Mouse (Mus musculus) lung, adult 10 weeks (tissue): Measurements from ENCODE around the gene Bloc1s4. TPM values are rescaled to one million over a fixed set of nuclear protein-coding genes. Genes with fewer than 3 reads are reported as not detected.

ENCODE experiments used
- polyA plus RNA-seq: library from polyadenylated mRNA; stranded (reverse); fragments of 350-450 nt; fragmentation: Illumina TruSeq; extraction: RNeasy Lipid Tissue Mini Kit (QIAGEN cat#74804); gene quantifications from one replicate; pipeline ENCODE4 v1.2.3, GENCODE M21; 2014; ENCODE audit warnings: low read depth, low replicate concordance; ENCODE audit not compliant: insufficient read depth

Gene Bloc1s4
- polyA plus RNA-seq = 14.3 TPM

DNA sequence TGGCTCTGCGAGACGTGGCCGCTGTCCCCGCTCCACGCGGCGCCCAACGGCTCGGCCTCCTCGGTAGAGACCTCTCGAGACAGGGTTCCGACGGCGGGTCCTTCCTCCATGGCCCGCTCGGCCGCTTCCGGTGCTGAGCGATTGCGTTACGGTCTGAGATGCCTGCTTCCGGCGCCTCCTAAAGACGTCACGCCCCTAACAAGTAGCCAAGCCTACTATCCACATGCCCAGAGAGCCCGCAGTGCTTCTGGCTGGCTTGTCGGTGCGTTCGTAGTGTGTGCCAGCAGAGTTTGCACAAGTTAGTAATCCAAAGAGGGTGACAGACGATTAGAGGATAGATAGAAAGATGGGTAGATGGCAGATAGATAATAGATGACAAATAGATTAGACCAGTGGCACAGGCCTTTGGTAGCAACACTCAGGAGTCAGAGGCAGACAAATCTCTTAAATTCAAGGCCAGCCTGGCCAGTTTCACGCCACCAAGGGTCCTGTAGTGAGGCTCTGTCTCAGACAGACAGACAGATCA lies at the start of gene Bloc1s4:
Gene Bloc1s4 (minus strand): TSS at position 115 of the 526 bp plus-strand sequence.

GRCm38 (mm10) chr5:36796296-36797014 lies 48.0 kb upstream of the Bloc1s4 start, which contains the start of gene Mrfap1:
Mrfap1 (minus strand) TSS chr5:36796772.

Other genes with a start within 250 kb of the Bloc1s4 start
- gene Tbc1d14, start 155.4 kb downstream of the Bloc1s4 start, polyA plus RNA-seq = 15.8 TPM
- 13.8 TPM for gene D5Ertd579e, start 52.6 kb downstream of the Bloc1s4 start, polyA plus RNA-seq
- gene Mrfap1, start 48.1 kb upstream of the Bloc1s4 start, polyA plus RNA-seq = 233 TPM
- gene Man2b2, start 82.0 kb upstream of the Bloc1s4 start, polyA plus RNA-seq = 17.6 TPM
- gene Ppp2r2c, start 119.9 kb upstream of the Bloc1s4 start, polyA plus RNA-seq = 0.80 TPM
- gene Wfs1, start 240.6 kb upstream of the Bloc1s4 start, polyA plus RNA-seq = 7.4 TPM